Mouse (Mus musculus) testis, adult 2 months (tissue): ENCODE results near the gene Gm20388.

ENCODE experiments used
- CTCF ChIP-seq: fragments of 200-500 bp; IDR thresholded peaks from 2 replicates; pipeline ENCODE4 v1.5.1; 2012; ENCODE audit warnings: low read depth, mild to moderate bottlenecking, inconsistent platforms, low read length, moderate library complexity; ENCODE audit not compliant: control insufficient read depth, insufficient read depth, insufficient replicate concordance
- POLR2A ChIP-seq: fragments of 200-500 bp; IDR thresholded peaks from 2 replicates; pipeline ENCODE4 v1.6.1; 2012; ENCODE audit warnings: low read depth, mild to moderate bottlenecking, inconsistent platforms, low read length, moderate library complexity; ENCODE audit not compliant: control insufficient read depth

GRCm38 (mm10) chr8:121023736-121024135, 1113.1 kb downstream of the Gm20388 start:
- no peak for TF ChIP-seq POLR2A
- no peak for TF ChIP-seq CTCF
